Mouse (Mus musculus) embryonic facial prominence, embryonic 14.5 days (tissue): Measurements from ENCODE around the gene Trpm5. TPM values are rescaled to one million over a fixed set of nuclear protein-coding genes. Genes with fewer than 3 reads are reported as not detected.

ENCODE experiments used
- ATAC-seq: fragments of 200-750 bp; cut with Nextera tagmentation; 2 replicates; pipeline ENCODE4 v1.8.0; 2017; ENCODE audit warnings: low read depth, moderate number of reproducible peaks, moderate TSS enrichment
- DNase-seq: peaks from one replicate; pipeline ENCODE4 v3.0.0-alpha.2; 2015; ENCODE audit warnings: low spot score
- H3K27ac ChIP-seq: fragments of 300-500 bp; sonication (generic); replicated peaks from 2 replicates; pipeline ENCODE4 v1.5.1; 2014; ENCODE audit warnings: low read depth, mild to moderate bottlenecking, low read length, moderate library complexity
- H3K27me3 ChIP-seq: fragments of 300-500 bp; sonication (generic); replicated peaks from 2 replicates; pipeline ENCODE4 v1.6.1; 2014; ENCODE audit warnings: low read length; ENCODE audit not compliant: control insufficient read depth, insufficient read depth
- H3K36me3 ChIP-seq: fragments of 300-500 bp; sonication (generic); 2 replicates; pipeline ENCODE4 v1.6.1; 2014; ENCODE audit warnings: low read length, mixed read lengths; ENCODE audit not compliant: control insufficient read depth, insufficient read depth
- H3K4me1 ChIP-seq: fragments of 300-500 bp; sonication (generic); 2 replicates; pipeline ENCODE4 v1.6.1; 2014; ENCODE audit warnings: antibody characterized with exemption, low read length; ENCODE audit not compliant: control insufficient read depth, insufficient read depth
- H3K4me2 ChIP-seq: fragments of 300-500 bp; sonication (generic); 2 replicates; pipeline ENCODE4 v1.6.1; 2014; ENCODE audit warnings: low read depth, mild to moderate bottlenecking, low read length, moderate library complexity, mixed read lengths
- H3K4me3 ChIP-seq: fragments of 300-500 bp; sonication (generic); 2 replicates; pipeline ENCODE4 v1.5.1; 2014; ENCODE audit warnings: low read depth, mild to moderate bottlenecking, low read length
- H3K9ac ChIP-seq: fragments of 300-500 bp; sonication (generic); 2 replicates; pipeline ENCODE4 v1.6.1; 2014; ENCODE audit warnings: low read depth, mild to moderate bottlenecking, low read length, moderate library complexity, mixed read lengths
- H3K9me3 ChIP-seq: fragments of 300-500 bp; sonication (generic); 2 replicates; pipeline ENCODE4 v1.6.1; 2016; ENCODE audit warnings: low read length; ENCODE audit not compliant: control insufficient read depth
- WGBS: fragments of 180-500 bp; shearing (Covaris S2); extraction: QIAGEN DNeasy Blood & Tissue Kit; methylation state at CpG from one replicate; pipeline ENCODE4 v1.1.7; 2014; 5-methylcytosine and 5-hydroxymethylcytosine counted together
- polyA plus RNA-seq: library from polyadenylated mRNA; unstranded; fragments of >200 nt; fragmentation: Nextera tagmentation; extraction: Ambion mirVana; gene quantifications from 2 replicates; pipeline ENCODE4 v1.2.1, GENCODE M21; 2014

Trpm5 gene
- polyA plus RNA-seq, 1 experiment from 2014 or later = 14.7 TPM

GRCm38 (mm10) chr7:143109696-143110095 is 15.3 kb upstream of the Trpm5 start:
- H3K36me3 ChIP-seq = no peaks in the 10 kb centered on the region
- no peak for DNase-seq
- no peak for ATAC-seq
- H3K9me3 ChIP-seq = peaks cover under 1% of the 10 kb centered on the region
- no peak overlapping the region for H3K4me3 ChIP-seq
- no peak overlapping the region for H3K9ac ChIP-seq
- peaks cover 5% of the 10 kb centered on the region; the same call in 1 of the 2 replicates for H3K4me1 ChIP-seq
- H3K27ac ChIP-seq = no peak overlapping the region
- H3K4me2 ChIP-seq = no peak overlapping the region
- peaks cover 49% of the 10 kb centered on the region for H3K27me3 ChIP-seq
- 50% methylated on average over 3 of the region's 3 CpGs for WGBS

DNA sequence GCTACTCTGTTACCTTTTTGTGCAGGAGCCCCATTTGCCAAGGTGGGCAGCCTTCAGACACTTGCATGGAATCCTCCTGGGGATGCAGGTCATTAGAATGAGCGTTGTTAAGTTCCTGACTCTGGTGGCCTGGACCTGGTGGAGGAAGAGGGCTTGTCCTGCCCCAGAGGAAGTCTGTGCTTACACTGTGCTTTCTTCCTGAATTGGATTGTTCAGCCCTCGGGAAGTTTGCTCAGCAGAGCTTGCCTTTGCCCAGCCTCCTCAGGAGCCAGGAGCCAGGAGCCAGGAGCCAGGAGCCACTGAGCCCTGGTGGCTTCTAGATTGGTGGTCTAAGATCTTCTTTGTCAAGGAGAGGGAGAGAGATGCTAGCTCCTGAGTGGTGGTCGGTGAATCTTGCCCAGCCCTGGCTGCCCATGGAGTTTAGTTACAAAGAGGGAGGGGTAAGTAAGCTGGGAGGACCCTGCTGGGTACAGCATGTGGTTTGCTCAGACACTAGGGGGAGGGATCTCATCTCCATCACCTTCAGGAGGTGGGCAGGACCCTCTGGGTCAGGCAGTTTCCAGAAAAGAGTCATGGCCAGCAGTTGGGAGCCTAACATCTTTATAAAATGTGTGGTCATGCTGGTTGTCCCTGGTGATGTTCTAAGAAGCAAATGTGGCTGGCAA is 14.7 kb upstream of the Trpm5 start:
- 22% methylated on average over 3 of the region's 3 CpGs for WGBS
- no peak for DNase-seq

GRCm38 (mm10) chr7:143108200-143108599 is 13.8 kb upstream of the Trpm5 start:
- H3K27me3 ChIP-seq = peaks cover 56% of the 10 kb centered on the region

More for the DNA sequence above, 14.7 kb upstream of the Trpm5 start:
- H3K9me3 ChIP-seq = no peaks in the 10 kb centered on the region; the same call in 1 of the 2 replicates
- no peak overlapping the region for H3K9ac ChIP-seq
- no peak overlapping the region for H3K27ac ChIP-seq
- no peak overlapping the region for H3K4me2 ChIP-seq
- no peak overlapping the region for H3K4me3 ChIP-seq
- peaks cover 5% of the 10 kb centered on the region; the same call in 1 of the 2 replicates for H3K4me1 ChIP-seq
- no peaks in the 10 kb centered on the region for H3K36me3 ChIP-seq
- ATAC-seq = no peak
- H3K27me3 ChIP-seq = peaks cover 55% of the 10 kb centered on the region

GRCm38 (mm10) chr7:143106672-143107465 is 12.4 kb upstream of the Trpm5 start:
- H3K27me3 ChIP-seq = peaks cover 56% of the 10 kb centered on the region
- peak overlapping the region; percentile 61 for H3K4me2 ChIP-seq
- H3K9me3 ChIP-seq = no peaks in the 10 kb centered on the region
- peaks cover 5% of the 10 kb centered on the region; the same call in 1 of the 2 replicates for H3K4me1 ChIP-seq
- peak overlapping the region; percentile 37 for H3K4me3 ChIP-seq
- peak overlapping the region; percentile 16; the same call in 1 of the 2 replicates for H3K9ac ChIP-seq
- ATAC-seq (peak; percentile 70; the same call in 1 of the 2 replicates), DNase-seq (no peak)
- no peak overlapping the region for H3K27ac ChIP-seq
- H3K36me3 ChIP-seq = no peaks in the 10 kb centered on the region
- 10% methylated on average over 28 of the region's 57 CpGs for WGBS

More at GRCm38 (mm10) chr7:143108200-143108599, 13.8 kb upstream of the Trpm5 start:
- ATAC-seq = no peak
- DNase-seq = no peak
- no peak overlapping the region for H3K4me2 ChIP-seq
- 44% methylated on average over 5 of the region's 5 CpGs for WGBS
- H3K36me3 ChIP-seq = no peaks in the 10 kb centered on the region
- H3K4me3 ChIP-seq = no peak overlapping the region
- peaks cover 5% of the 10 kb centered on the region; the same call in 1 of the 2 replicates for H3K4me1 ChIP-seq
- no peaks in the 10 kb centered on the region for H3K9me3 ChIP-seq
- no peak overlapping the region for H3K9ac ChIP-seq
- no peak overlapping the region for H3K27ac ChIP-seq

- H3K27ac ChIP-seq = no peak within 1 kb of the TSS
- DNase-seq = no peak
- H3K27me3 ChIP-seq = peaks cover 56% of the 10 kb centered on the region
- H3K9ac ChIP-seq = peak within 1 kb of the TSS; percentile 16; the same call in 1 of the 2 replicates
- ATAC-seq = no peak
- H3K4me1 ChIP-seq = peaks cover 5% of the 10 kb centered on the region; the same call in 1 of the 2 replicates
- H3K9me3 ChIP-seq = no peaks in the 10 kb centered on the region
- 63% methylated on average over 4 of the region's 4 CpGs for WGBS
- H3K4me3 ChIP-seq = peak within 1 kb of the TSS; percentile 37
- no peaks in the 10 kb centered on the region for H3K36me3 ChIP-seq
- peak within 1 kb of the TSS; percentile 61 for H3K4me2 ChIP-seq
These were observed 11.6 kb upstream of the Trpm5 start, which contains the start of gene Kcnq1 for GRCm38 (mm10) chr7:143106062-143106461. Gene Kcnq1 (plus strand): TSS chr7:143106362.

DNA sequence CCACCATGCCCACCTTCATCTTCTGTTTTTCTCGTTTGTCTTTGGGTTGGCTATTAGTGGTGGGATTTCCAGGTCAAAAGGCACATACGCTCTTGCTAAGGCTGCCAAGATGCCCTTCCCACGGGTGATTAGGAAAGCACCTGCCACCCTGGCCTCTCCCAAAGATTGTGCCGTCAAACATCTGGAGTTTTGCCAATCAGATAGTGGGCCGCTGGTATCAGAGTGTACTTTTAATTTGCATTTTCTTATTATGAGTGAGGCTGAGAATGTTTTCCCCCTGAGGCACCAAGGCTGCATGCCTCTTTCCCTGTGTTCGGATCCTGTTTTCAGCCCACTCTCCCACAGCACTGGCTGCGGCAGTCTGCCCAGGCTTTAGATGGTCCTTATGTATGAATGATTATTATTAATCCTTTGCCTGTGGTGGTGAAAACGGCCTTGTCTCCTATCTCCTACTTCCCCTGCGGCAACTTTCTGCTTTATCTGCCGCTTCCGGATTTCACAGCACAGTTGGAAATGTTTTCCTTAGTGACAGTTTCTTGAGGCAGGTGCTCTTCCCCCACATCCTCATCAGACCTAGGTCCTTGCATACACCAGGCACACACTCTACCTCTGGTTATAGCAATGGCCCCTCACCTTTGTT is 10.9 kb upstream of the Trpm5 start:
- Histone ChIP-seq H3K36me3 (no peaks in the 10 kb centered on the region), H3K27me3 (peaks cover 56% of the 10 kb centered on the region), H3K4me2 (no peak overlapping the region), H3K9ac (no peak overlapping the region), H3K4me1 (peaks cover 9% of the 10 kb centered on the region), H3K4me3 (no peak overlapping the region), H3K9me3 (no peaks in the 10 kb centered on the region), H3K27ac (no peak overlapping the region)
- WGBS = 58% methylated on average over 11 of the region's 11 CpGs
- DNase-seq = no peak
- no peak for ATAC-seq

- H3K9ac ChIP-seq = no peak overlapping the region
- no peak overlapping the region for H3K4me3 ChIP-seq
- no peak overlapping the region for H3K4me2 ChIP-seq
- H3K27me3 ChIP-seq = peaks cover 17% of the 10 kb centered on the region
- no peaks in the 10 kb centered on the region for H3K36me3 ChIP-seq
- H3K9me3 ChIP-seq = no peaks in the 10 kb centered on the region
- H3K27ac ChIP-seq = no peak overlapping the region
- 44% methylated on average over 4 of the region's 4 CpGs for WGBS
- peaks cover 5% of the 10 kb centered on the region; the same call in 1 of the 2 replicates for H3K4me1 ChIP-seq
- no peak for ATAC-seq
- no peak for DNase-seq
These were observed 6.3 kb upstream of the Trpm5 start for GRCm38 (mm10) chr7:143100759-143101158.

DNA sequence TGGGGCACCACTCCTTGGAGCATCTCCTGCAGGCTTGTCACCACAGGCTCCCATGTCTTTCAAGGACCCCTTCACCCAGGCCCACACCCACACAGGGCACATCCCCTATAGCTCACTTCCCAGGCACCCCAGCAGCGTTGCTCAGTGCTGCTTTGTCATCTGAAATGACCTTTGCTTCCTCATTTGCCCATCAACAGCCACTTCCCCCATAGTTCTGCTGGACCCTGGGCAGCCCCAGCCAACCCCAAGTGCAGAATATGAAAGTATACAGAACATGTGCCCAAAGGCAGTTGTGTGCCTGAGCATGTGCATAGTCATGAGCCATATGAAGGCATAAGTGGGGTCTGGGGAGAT is 1.1 kb upstream of the Trpm5 start:
- no peaks in the 10 kb centered on the region for H3K9me3 ChIP-seq
- WGBS = 46% methylated on average over 1 of the region's 1 CpGs
- DNase-seq = no peak
- H3K27me3 ChIP-seq = no peaks in the 10 kb centered on the region
- no peak overlapping the region for H3K27ac ChIP-seq
- H3K4me1 ChIP-seq = peaks cover 2% of the 10 kb centered on the region; the same call in 1 of the 2 replicates
- ATAC-seq = no peak
- no peak overlapping the region for H3K4me2 ChIP-seq
- no peak overlapping the region for H3K4me3 ChIP-seq
- no peaks in the 10 kb centered on the region for H3K36me3 ChIP-seq
- H3K9ac ChIP-seq = no peak overlapping the region
